Mouse (Mus musculus): ENCODE data around the gene Cilp.

GRCm38 (mm10) chr9:65302327-65302983 is 37.5 kb downstream of the Cilp start:
- TF ChIP-seq CTCF (IDR thresholded peaks at IDR 0.05; ENCODE audit: control insufficient read depth, insufficient read depth, low read length) (no peak), POLR2A (IDR thresholded peaks at IDR 0.05; ENCODE audit: borderline replicate concordance, control insufficient read depth, low read depth, low read length) (no peak)
